Mouse (Mus musculus) forebrain, embryonic 13.5 days (tissue): ENCODE measurements around the gene Olfr1138. TPM values are rescaled to one million over a fixed set of nuclear protein-coding genes. Genes with fewer than 3 reads are reported as not detected.

Experiments
- ATAC-seq: fragments of 200-750 bp; cut with Nextera tagmentation; 2 replicates; pipeline ENCODE4 v1.8.0; 2017
- H3K27ac ChIP-seq: fragments of 300-500 bp; sonication (generic); 2 replicates; pipeline ENCODE4 v1.5.1; 2015; ENCODE audit warnings: inconsistent platforms, mild to moderate bottlenecking, moderate library complexity
- H3K27me3 ChIP-seq: fragments of 300-500 bp; sonication (generic); 2 replicates; pipeline ENCODE4 v1.6.1; 2015; ENCODE audit warnings: mild to moderate bottlenecking, inconsistent platforms
- H3K36me3 ChIP-seq: fragments of 300-500 bp; sonication (generic); 2 replicates; pipeline ENCODE4 v1.6.1; 2015; ENCODE audit warnings: mild to moderate bottlenecking, inconsistent platforms; ENCODE audit not compliant: poor library complexity, severe bottlenecking
- H3K4me1 ChIP-seq: fragments of 300-500 bp; sonication (generic); 2 replicates; pipeline ENCODE4 v1.6.1; 2015; ENCODE audit warnings: inconsistent platforms
- H3K4me2 ChIP-seq: fragments of 300-500 bp; sonication (generic); 2 replicates; pipeline ENCODE4 v1.6.1; 2015; ENCODE audit warnings: inconsistent platforms, mild to moderate bottlenecking, moderate library complexity
- H3K4me3 ChIP-seq: fragments of 300-500 bp; sonication (generic); 2 replicates; pipeline ENCODE4 v1.5.1; 2015; ENCODE audit warnings: mild to moderate bottlenecking, inconsistent platforms
- H3K9ac ChIP-seq: fragments of 300-500 bp; sonication (generic); 2 replicates; pipeline ENCODE4 v1.6.1; 2015; ENCODE audit warnings: mild to moderate bottlenecking, inconsistent platforms
- H3K9me3 ChIP-seq: fragments of 300-500 bp; sonication (generic); replicated peaks from 2 replicates; pipeline ENCODE4 v1.6.1; 2016; ENCODE audit warnings: inconsistent platforms
- WGBS: fragments of 180-500 bp; shearing (Covaris S2); methylation state at CpG from one replicate; pipeline ENCODE4 v1.1.7; 2015; 5-methylcytosine and 5-hydroxymethylcytosine counted together
- polyA plus RNA-seq: library from polyadenylated mRNA; unstranded; fragments of >200 nt; fragmentation: Nextera tagmentation; extraction: Ambion mirVana; gene quantifications from 2 replicates; pipeline ENCODE4 v1.2.1, GENCODE M21; 2015

The Olfr1138 gene
- polyA plus RNA-seq, result not detected in 2 replicates

GRCm38 (mm10) chr2:87739878-87740277, at the start of gene Olfr1138:
Gene Olfr1138 (minus strand): TSS chr2:87739978.
- 88% methylated on average over 1 of the region's 1 CpGs for WGBS
- ATAC-seq, result no peak
- no peak within 1 kb of the TSS for H3K4me3 ChIP-seq
- H3K27me3 ChIP-seq, result no peaks in the 10 kb centered on the region
- H3K4me1 ChIP-seq, result no peaks in the 10 kb centered on the region
- no peaks in the 10 kb centered on the region for H3K36me3 ChIP-seq
- H3K4me2 ChIP-seq, result no peak within 1 kb of the TSS
- no peaks in the 10 kb centered on the region for H3K9me3 ChIP-seq
- no peak within 1 kb of the TSS for H3K27ac ChIP-seq
- H3K9ac ChIP-seq, result no peak within 1 kb of the TSS

GRCm38 (mm10) chr2:87779183-87779582, 39.4 kb upstream of the Olfr1138 start, which contains the start of gene Olfr152:
Gene Olfr152 (plus strand): TSS chr2:87779483.
- no peaks in the 10 kb centered on the region for H3K4me1 ChIP-seq
- 76% methylated on average over 4 of the region's 4 CpGs for WGBS
- H3K27me3 ChIP-seq, result no peaks in the 10 kb centered on the region

GRCm38 (mm10) chr2:87776143-87776542, 36.4 kb upstream of the Olfr1138 start:
- H3K27me3 ChIP-seq, result no peaks in the 10 kb centered on the region
- no peaks in the 10 kb centered on the region for H3K9me3 ChIP-seq
- no peak overlapping the region for H3K4me2 ChIP-seq
- H3K4me3 ChIP-seq, result no peak overlapping the region
- WGBS, result 53% methylated on average over 1 of the region's 1 CpGs
- ATAC-seq, result no peak
- H3K27ac ChIP-seq, result no peak overlapping the region
- H3K9ac ChIP-seq, result no peak overlapping the region
- H3K4me1 ChIP-seq, result no peaks in the 10 kb centered on the region
- no peaks in the 10 kb centered on the region for H3K36me3 ChIP-seq

More at GRCm38 (mm10) chr2:87779183-87779582, 39.4 kb upstream of the Olfr1138 start, which contains the start of gene Olfr152:
- Histone ChIP-seq H3K9ac (no peak within 1 kb of the TSS), H3K9me3 (no peaks in the 10 kb centered on the region), H3K36me3 (no peaks in the 10 kb centered on the region), H3K4me3 (no peak within 1 kb of the TSS), H3K27ac (no peak within 1 kb of the TSS), H3K4me2 (no peak within 1 kb of the TSS)
- no peak for ATAC-seq

- H3K9me3 ChIP-seq, result no peaks in the 10 kb centered on the region
- H3K9ac ChIP-seq, result no peak within 1 kb of the TSS
- H3K4me1 ChIP-seq, result no peaks in the 10 kb centered on the region
- WGBS, result 80% methylated on average over 1 of the region's 1 CpGs
- no peak within 1 kb of the TSS for H3K27ac ChIP-seq
- ATAC-seq, result no peak
- H3K4me2 ChIP-seq, result no peak within 1 kb of the TSS
- no peak within 1 kb of the TSS for H3K4me3 ChIP-seq
- H3K36me3 ChIP-seq, result no peaks in the 10 kb centered on the region
- no peaks in the 10 kb centered on the region for H3K27me3 ChIP-seq
Observed at GRCm38 (mm10) chr2:87753891-87754290, 14.1 kb upstream of the Olfr1138 start, which contains the start of gene Olfr1141. Gene Olfr1141 (minus strand): TSS chr2:87753991.

DNA sequence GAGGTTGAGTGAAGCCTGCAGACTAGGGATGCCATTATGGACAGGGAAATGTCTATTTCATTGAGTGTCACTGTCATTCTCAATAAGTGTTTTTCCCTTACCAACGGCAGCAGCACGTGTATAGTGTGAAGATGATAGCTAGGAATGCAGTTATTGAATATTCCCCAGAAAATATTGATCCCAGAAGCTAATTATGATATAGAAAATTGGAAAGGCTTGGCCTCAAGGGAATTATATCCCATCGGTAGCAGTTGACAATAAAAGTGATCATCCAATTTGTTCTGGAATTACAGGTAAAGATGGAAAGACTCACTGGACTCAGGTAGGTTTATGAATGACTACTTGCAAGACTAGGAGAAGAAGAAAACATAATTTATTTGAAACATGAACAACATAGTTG, 3.7 kb upstream of the Olfr1138 start, which contains the start of gene Olfr1140:
TSS of gene Olfr1140 (plus strand) at position 301 of the 400 bp plus-strand sequence.
- Histone ChIP-seq H3K9ac (no peak within 1 kb of the TSS), H3K27me3 (no peaks in the 10 kb centered on the region), H3K4me3 (no peak within 1 kb of the TSS), H3K4me1 (no peaks in the 10 kb centered on the region), H3K4me2 (no peak within 1 kb of the TSS), H3K9me3 (no peaks in the 10 kb centered on the region), H3K27ac (no peak within 1 kb of the TSS), H3K36me3 (no peaks in the 10 kb centered on the region)
- WGBS, result 79% methylated on average over 3 of the region's 3 CpGs
- no peak for ATAC-seq

- Histone ChIP-seq H3K4me3 (no peak within 1 kb of the TSS), H3K27me3 (no peaks in the 10 kb centered on the region), H3K4me1 (no peaks in the 10 kb centered on the region), H3K9ac (no peak within 1 kb of the TSS), H3K27ac (no peak within 1 kb of the TSS), H3K9me3 (no peaks in the 10 kb centered on the region), H3K36me3 (no peaks in the 10 kb centered on the region), H3K4me2 (no peak within 1 kb of the TSS)
- no peak for ATAC-seq
Observed at GRCm38 (mm10) chr2:87713079-87713478, 26.7 kb downstream of the Olfr1138 start, which contains the start of gene Olfr1137. Gene Olfr1137 (minus strand): TSS chr2:87713179.

DNA sequence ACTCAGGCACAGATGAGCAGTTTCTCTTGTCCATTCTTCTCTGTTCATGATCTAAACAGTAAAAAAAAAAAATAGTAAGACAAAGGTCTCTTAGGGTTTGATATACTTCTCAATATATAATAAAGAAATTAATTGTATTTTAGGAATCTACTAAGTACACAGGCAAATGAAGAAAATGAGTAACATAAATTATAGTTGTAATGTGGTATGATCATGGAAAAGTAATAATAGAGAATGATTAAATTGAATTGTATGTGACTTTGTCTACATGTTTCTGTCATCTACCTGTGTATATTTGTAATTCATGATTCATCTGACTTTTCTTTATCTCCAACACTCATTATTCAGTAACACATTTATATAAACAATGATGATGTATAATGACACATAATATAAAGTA, 45.9 kb downstream of the Olfr1138 start, which contains the start of gene Olfr1136:
TSS of gene Olfr1136 (minus strand) at position 101 of the 400 bp plus-strand sequence.
- Histone ChIP-seq H3K4me3 (no peak within 1 kb of the TSS), H3K36me3 (no peaks in the 10 kb centered on the region), H3K27me3 (no peaks in the 10 kb centered on the region), H3K9me3 (no peaks in the 10 kb centered on the region), H3K27ac (no peak within 1 kb of the TSS), H3K9ac (no peak within 1 kb of the TSS), H3K4me2 (no peak within 1 kb of the TSS), H3K4me1 (no peaks in the 10 kb centered on the region)
- ATAC-seq, result no peak

Other genes with a start within 250 kb of the Olfr1138 start
- gene Pramel7, start 242.9 kb downstream of the Olfr1138 start, polyA plus RNA-seq, result not detected in 2 replicates
- not detected in 2 replicates for gene Pramel6, start 233.4 kb downstream of the Olfr1138 start, polyA plus RNA-seq
- gene Olfr153, start 208.2 kb downstream of the Olfr1138 start, polyA plus RNA-seq, result not detected in 2 replicates
- not detected in 2 replicates for gene Olfr1128, start 194.4 kb downstream of the Olfr1138 start, polyA plus RNA-seq
- not detected in 2 replicates for gene Olfr1129, start 166.1 kb downstream of the Olfr1138 start, polyA plus RNA-seq
- gene Olfr1130, start 133.8 kb downstream of the Olfr1138 start, polyA plus RNA-seq, result not detected in 2 replicates
- gene Olfr1131, start 112.9 kb downstream of the Olfr1138 start, polyA plus RNA-seq, result not detected in 2 replicates
- not detected in 2 replicates for gene Olfr1132, start 102.4 kb downstream of the Olfr1138 start, polyA plus RNA-seq
- not detected in 2 replicates for gene Olfr1133, start 92.6 kb downstream of the Olfr1138 start, polyA plus RNA-seq
- not detected in 2 replicates for gene Olfr1134, start 81.5 kb downstream of the Olfr1138 start, polyA plus RNA-seq
- not detected in 2 replicates for gene Olfr1135, start 66.3 kb downstream of the Olfr1138 start, polyA plus RNA-seq
- not detected in 2 replicates for gene Olfr1136, start 46.0 kb downstream of the Olfr1138 start, polyA plus RNA-seq
- not detected in 2 replicates for gene Olfr1137, start 26.8 kb downstream of the Olfr1138 start, polyA plus RNA-seq
- not detected in 2 replicates for gene Olfr1140, start 3.8 kb upstream of the Olfr1138 start, polyA plus RNA-seq
- not detected in 2 replicates for gene Olfr1141, start 14.0 kb upstream of the Olfr1138 start, polyA plus RNA-seq
- gene Olfr152, start 39.5 kb upstream of the Olfr1138 start, polyA plus RNA-seq, result not detected in 2 replicates
- not detected in 2 replicates for gene Olfr1143, start 60.6 kb upstream of the Olfr1138 start, polyA plus RNA-seq
- not detected in 2 replicates for gene Olfr1145, start 69.8 kb upstream of the Olfr1138 start, polyA plus RNA-seq
- gene Olfr1148, start 90.6 kb upstream of the Olfr1138 start, polyA plus RNA-seq, result not detected in 2 replicates
- gene Olfr1150-ps1, start 104.0 kb upstream of the Olfr1138 start, polyA plus RNA-seq, result not detected in 2 replicates
- not detected in 2 replicates for gene Olfr1151, start 115.9 kb upstream of the Olfr1138 start, polyA plus RNA-seq
- 0.03 TPM in 1 of 2 replicates, not detected in the other for gene Olfr1152, start 126.5 kb upstream of the Olfr1138 start, polyA plus RNA-seq
- gene Olfr1153, start 155.0 kb upstream of the Olfr1138 start, polyA plus RNA-seq, result not detected in 2 replicates
- not detected in 2 replicates for gene Olfr1154, start 165.2 kb upstream of the Olfr1138 start, polyA plus RNA-seq
- gene Olfr1155, start 205.2 kb upstream of the Olfr1138 start, polyA plus RNA-seq, result not detected in 2 replicates
- gene Olfr1156, start 213.1 kb upstream of the Olfr1138 start, polyA plus RNA-seq, result not detected in 2 replicates
- gene Olfr1157, start 228.3 kb upstream of the Olfr1138 start, polyA plus RNA-seq, result not detected in 2 replicates
- gene Olfr74, start 234.7 kb upstream of the Olfr1138 start, polyA plus RNA-seq, result not detected in 2 replicates